In the genomic region with DNA sequence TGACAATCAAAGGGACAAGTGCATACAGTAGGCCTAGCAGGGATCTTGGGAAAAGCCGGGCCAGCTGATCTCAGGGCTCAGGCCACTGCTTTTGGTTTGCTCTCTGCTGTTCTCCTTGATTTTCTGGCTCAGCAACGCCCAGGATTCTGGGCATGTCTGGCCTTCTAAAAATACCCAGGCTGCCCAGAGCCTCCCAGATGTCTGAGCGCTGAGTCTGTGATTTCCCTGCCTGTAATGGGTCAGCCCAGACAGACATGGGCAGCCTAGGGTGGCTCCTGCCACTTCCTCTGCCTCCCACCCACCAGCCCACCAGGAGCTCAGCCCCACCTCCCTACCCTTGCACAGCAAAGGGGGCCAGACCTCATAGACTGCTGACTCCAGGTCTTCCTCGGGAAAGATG, we compare ENCODE assay signal across 11 mouse cellular contexts. TPM values are rescaled to one million over a fixed set of nuclear protein-coding genes. Genes with fewer than 3 reads are reported as not detected.
A peak's percentile ranks its signal among the peaks of the same experiment; 100 is the strongest.
DNase-seq lines count a peak whose midpoint lies in the region; ATAC-seq lines count a peak whose summit lies in the region.
"Had no signal": no experiment of that assay in that cellular context is flagged by ENCODE, and none has a peak within 500 bp of the region (broad histone marks: within the 10 kb centered on the region; RNA-seq: fewer than 3 reads in every experiment).

No protein-coding gene starts in this region.

- H3K4me2 ChIP-seq in embryonic facial prominence, embryonic 15.5 days (replicated peaks), result no peak overlapping the region
- H3K4me2 ChIP-seq: forebrain, embryonic 15.5 days had no signal

- no peak overlapping the region for H3K4me3 ChIP-seq in embryonic facial prominence, embryonic 15.5 days (replicated peaks)
- H3K4me3 ChIP-seq: forebrain, embryonic 15.5 days had no signal

- no peak overlapping the region for H3K9ac ChIP-seq in embryonic facial prominence, embryonic 15.5 days
- H3K9ac ChIP-seq: forebrain, embryonic 15.5 days had no signal

- no peaks in the 10 kb centered on the region for H3K36me3 ChIP-seq in embryonic facial prominence, embryonic 15.5 days
- H3K36me3 ChIP-seq: forebrain, embryonic 15.5 days had no signal

- H3K27me3 ChIP-seq in embryonic facial prominence, embryonic 15.5 days, result no peaks in the 10 kb centered on the region
- H3K27me3 ChIP-seq: forebrain, embryonic 15.5 days had no signal

- 64% methylated on average over 4 of the region's 4 CpGs for WGBS in embryonic facial prominence, embryonic 15.5 days

- ATAC-seq in embryonic facial prominence, embryonic 15.5 days (ENCODE audit: insufficient number of reproducible peaks, low FRiP score, low TSS enrichment, low read depth), result peak; percentile 57
- no peak for ATAC-seq in erythroid progenitor cell, adult 5-6 weeks (replicated peaks; ENCODE audit: low FRiP score, poor library complexity, severe bottlenecking)
- ATAC-seq: forebrain, embryonic 15.5 days had no signal

- no peak overlapping the region; the same call in 1 of the 2 replicates for H3K27ac ChIP-seq in embryonic facial prominence, embryonic 15.5 days (replicated peaks)
- H3K27ac ChIP-seq: forebrain, embryonic 15.5 days had no signal

- peak; percentile 25 for DNase-seq in layer of hippocampus, adult 11-12 months (ENCODE audit: low spot score)
- DNase-seq in layer of hippocampus, adult 18-20 months (ENCODE audit: low spot score in 2 of 2), result no peak
- DNase-seq in heart, adult 9 months (ENCODE audit: low spot score in 2 of 2), result peak; percentile 70 to 75
- DNase-seq in lung, postnatal 10 days, result peak; percentile 47
- DNase-seq in cerebellum, adult 11 months, result no peak
- DNase-seq in cerebellum, postnatal 36 days, result no peak
- DNase-seq: cerebellum, postnatal 25 days; thymus, postnatal 4 days had no signal

- no peaks in the 10 kb centered on the region for H3K9me3 ChIP-seq in embryonic facial prominence, embryonic 15.5 days (replicated peaks)
- H3K9me3 ChIP-seq: forebrain, embryonic 15.5 days had no signal

- no peaks in the 10 kb centered on the region for H3K4me1 ChIP-seq in embryonic facial prominence, embryonic 15.5 days

RNA-seq across cellular contexts. Expression of gene Fchsd2, which starts 4.0 kb away (rescaled TPM):
- 10 to 100 TPM; 32.7 to 33.8 TPM for total RNA-seq in layer of hippocampus, adult 18-20 months (2021)
- polyA plus RNA-seq in embryonic facial prominence, embryonic 15.5 days (2015; fragmentation: Nextera tagmentation; extraction: Ambion mirVana), result 19.6 and 21.9 TPM in 2 replicates
- total RNA-seq in erythroid progenitor cell, adult 5-6 weeks (2015; ENCODE audit: low replicate concordance), result 5.4 and 11.7 TPM in 2 replicates
- 7.2 and 13.8 TPM in 2 replicates for total RNA-seq in erythroid progenitor cell, adult 5-6 weeks (2017; ENCODE audit: low replicate concordance)

Comparison
In these comparisons a context has a peak if more than half of its experiments do, and no peak if none do; other contexts are left out.
1. DNase-seq: peak in layer of hippocampus, adult 11-12 months (single experiment), heart, adult 9 months (2 of 2) and lung, postnatal 10 days (single experiment); none in layer of hippocampus, adult 18-20 months (0 of 2), cerebellum, adult 11 months (single experiment) and cerebellum, postnatal 36 days (0 of 2).